Mouse (Mus musculus): ENCODE results near the gene H2-DMb1. TPM values are rescaled to one million over a fixed set of nuclear protein-coding genes. Genes with fewer than 3 reads are reported as not detected.

Gene H2-DMb1
- polyA plus RNA-seq, 1 experiment from 2014 or later: 0.29 TPM

- Histone ChIP-seq H3K9ac (ENCODE audit: low read depth, low read length) (no peak overlapping the region), H3K4me2 (no peak overlapping the region), H3K4me1 (ENCODE audit: control insufficient read depth, insufficient read depth, low read length) (peaks cover 11% of the 10 kb centered on the region; the same call in 1 of the 2 replicates), H3K27me3 (ENCODE audit: control insufficient read depth, insufficient read depth, low read length) (peaks cover 57% of the 10 kb centered on the region), H3K4me3 (ENCODE audit: low read depth, low read length) (no peak overlapping the region), H3K9me3 (replicated peaks; ENCODE audit: control insufficient read depth, low read length) (no peaks in the 10 kb centered on the region; the same call in 1 of the 2 replicates), H3K27ac (ENCODE audit: low read depth, low read length) (no peak overlapping the region), H3K36me3 (ENCODE audit: control insufficient read depth, insufficient read depth, low read length) (no peaks in the 10 kb centered on the region)
- WGBS (ENCODE audit: insufficient replicate concordance): 20% methylated on average over 10 of the region's 10 CpGs
- no peak for ATAC-seq (replicated peaks; ENCODE audit: insufficient number of reproducible peaks, low FRiP score, low TSS enrichment)
These were observed 55.5 kb downstream of the H2-DMb1 start for GRCm38 (mm10) chr17:34208421-34208820.

- ATAC-seq (replicated peaks; ENCODE audit: insufficient number of reproducible peaks, low FRiP score, low TSS enrichment): no peak
- H3K9ac ChIP-seq (ENCODE audit: low read depth, low read length): no peak overlapping the region
- 39% methylated on average over 3 of the region's 3 CpGs for WGBS (ENCODE audit: insufficient replicate concordance)
- no peaks in the 10 kb centered on the region; the same call in 1 of the 2 replicates for H3K9me3 ChIP-seq (replicated peaks; ENCODE audit: control insufficient read depth, low read length)
- no peak overlapping the region for H3K4me3 ChIP-seq (ENCODE audit: low read depth, low read length)
- peaks cover 11% of the 10 kb centered on the region; the same call in 1 of the 2 replicates for H3K4me1 ChIP-seq (ENCODE audit: control insufficient read depth, insufficient read depth, low read length)
- H3K36me3 ChIP-seq (ENCODE audit: control insufficient read depth, insufficient read depth, low read length): no peaks in the 10 kb centered on the region
- H3K4me2 ChIP-seq: no peak overlapping the region
- H3K27ac ChIP-seq (ENCODE audit: low read depth, low read length): no peak overlapping the region
- H3K27me3 ChIP-seq (ENCODE audit: control insufficient read depth, insufficient read depth, low read length): peaks cover 64% of the 10 kb centered on the region
These were observed 56.8 kb downstream of the H2-DMb1 start for GRCm38 (mm10) chr17:34209680-34210079.

Other genes starting within 250 kb of the H2-DMb1 start
- gene Platr17, start 247.9 kb upstream of the H2-DMb1 start, polyA plus RNA-seq (2014; fragmentation: Nextera tagmentation; extraction: Ambion mirVana): not detected in 2 replicates
- 26.4 and 37.0 TPM in 2 replicates for gene Daxx, start 243.7 kb upstream of the H2-DMb1 start, polyA plus RNA-seq (2014; fragmentation: Nextera tagmentation; extraction: Ambion mirVana)
- 22.0 and 23.4 TPM in 2 replicates for gene Tapbp, start 237.2 kb upstream of the H2-DMb1 start, polyA plus RNA-seq (2014; fragmentation: Nextera tagmentation; extraction: Ambion mirVana)
- 7.2 and 7.8 TPM in 2 replicates for gene Zbtb22, start 237.2 kb upstream of the H2-DMb1 start, polyA plus RNA-seq (2014; fragmentation: Nextera tagmentation; extraction: Ambion mirVana)
- gene Rgl2, start 223.5 kb upstream of the H2-DMb1 start, polyA plus RNA-seq (2014; fragmentation: Nextera tagmentation; extraction: Ambion mirVana): 25.8 and 27.8 TPM in 2 replicates
- 147 and 151 TPM in 2 replicates for gene Pfdn6, start 212.7 kb upstream of the H2-DMb1 start, polyA plus RNA-seq (2014; fragmentation: Nextera tagmentation; extraction: Ambion mirVana)
- gene Wdr46, start 212.4 kb upstream of the H2-DMb1 start, polyA plus RNA-seq (2014; fragmentation: Nextera tagmentation; extraction: Ambion mirVana): 18.3 and 19.7 TPM in 2 replicates
- gene B3galt4, start 201.6 kb upstream of the H2-DMb1 start, polyA plus RNA-seq (2014; fragmentation: Nextera tagmentation; extraction: Ambion mirVana): 2.8 and 5.9 TPM in 2 replicates
- gene Vps52, start 197.3 kb upstream of the H2-DMb1 start, polyA plus RNA-seq (2014; fragmentation: Nextera tagmentation; extraction: Ambion mirVana): 28.1 and 29.5 TPM in 2 replicates
- 1,135 and 1,150 TPM in 2 replicates for gene Rps18, start 197.1 kb upstream of the H2-DMb1 start, polyA plus RNA-seq (2014; fragmentation: Nextera tagmentation; extraction: Ambion mirVana)
- gene H2-K1, start 152.7 kb upstream of the H2-DMb1 start, polyA plus RNA-seq (2014; fragmentation: Nextera tagmentation; extraction: Ambion mirVana): 13.8 and 13.9 TPM in 2 replicates
- gene Ring1, start 128.4 kb upstream of the H2-DMb1 start, polyA plus RNA-seq (2014; fragmentation: Nextera tagmentation; extraction: Ambion mirVana): 3.9 and 4.4 TPM in 2 replicates
- gene H2-Ke6, start 125.0 kb upstream of the H2-DMb1 start, polyA plus RNA-seq (2014; fragmentation: Nextera tagmentation; extraction: Ambion mirVana): 29.4 and 35.5 TPM in 2 replicates
- 61.4 and 67.2 TPM in 2 replicates for gene Slc39a7, start 121.4 kb upstream of the H2-DMb1 start, polyA plus RNA-seq (2014; fragmentation: Nextera tagmentation; extraction: Ambion mirVana)
- 13.8 and 14.6 TPM in 2 replicates for gene Rxrb, start 121.3 kb upstream of the H2-DMb1 start, polyA plus RNA-seq (2014; fragmentation: Nextera tagmentation; extraction: Ambion mirVana)
- 0.31 and 0.70 TPM in 2 replicates for gene Col11a2, start 113.6 kb upstream of the H2-DMb1 start, polyA plus RNA-seq (2014; fragmentation: Nextera tagmentation; extraction: Ambion mirVana)
- gene H2-Oa, start 60.7 kb upstream of the H2-DMb1 start, polyA plus RNA-seq (2014; fragmentation: Nextera tagmentation; extraction: Ambion mirVana): 0.34 and 1.2 TPM in 2 replicates
- 6.2 and 8.1 TPM in 2 replicates for gene H2-DMa, start 33.5 kb upstream of the H2-DMb1 start, polyA plus RNA-seq (2014; fragmentation: Nextera tagmentation; extraction: Ambion mirVana)
- gene Brd2, start 30.4 kb upstream of the H2-DMb1 start, polyA plus RNA-seq (2014; fragmentation: Nextera tagmentation; extraction: Ambion mirVana): 59.7 and 105 TPM in 2 replicates
- gene H2-DMb2, start 9.8 kb upstream of the H2-DMb1 start, polyA plus RNA-seq (2014; fragmentation: Nextera tagmentation; extraction: Ambion mirVana): 0.20 TPM in 1 of 2 replicates, not detected in the other
- gene Tap1, start 34.5 kb downstream of the H2-DMb1 start, polyA plus RNA-seq (2014; fragmentation: Nextera tagmentation; extraction: Ambion mirVana): 0.63 and 0.86 TPM in 2 replicates
- gene Psmb9, start 34.7 kb downstream of the H2-DMb1 start, polyA plus RNA-seq (2014; fragmentation: Nextera tagmentation; extraction: Ambion mirVana): 0.42 and 0.59 TPM in 2 replicates
- gene Psmb8, start 44.6 kb downstream of the H2-DMb1 start, polyA plus RNA-seq (2014; fragmentation: Nextera tagmentation; extraction: Ambion mirVana): 1.5 and 2.5 TPM in 2 replicates
- 0.44 and 1.4 TPM in 2 replicates for gene Tap2, start 50.5 kb downstream of the H2-DMb1 start, polyA plus RNA-seq (2014; fragmentation: Nextera tagmentation; extraction: Ambion mirVana)
- gene H2-Ob, start 85.8 kb downstream of the H2-DMb1 start, polyA plus RNA-seq (2014; fragmentation: Nextera tagmentation; extraction: Ambion mirVana): not detected in 2 replicates
- 11.7 and 13.5 TPM in 2 replicates for gene H2-Ab1, start 104.6 kb downstream of the H2-DMb1 start, polyA plus RNA-seq (2014; fragmentation: Nextera tagmentation; extraction: Ambion mirVana)
- not detected in 2 replicates for gene H2-Aa, start 134.8 kb downstream of the H2-DMb1 start, polyA plus RNA-seq (2014; fragmentation: Nextera tagmentation; extraction: Ambion mirVana)
- 1.5 and 2.3 TPM in 2 replicates for gene H2-Eb1, start 152.8 kb downstream of the H2-DMb1 start, polyA plus RNA-seq (2014; fragmentation: Nextera tagmentation; extraction: Ambion mirVana)
- not detected in 2 replicates for gene H2-Eb2, start 172.6 kb downstream of the H2-DMb1 start, polyA plus RNA-seq (2014; fragmentation: Nextera tagmentation; extraction: Ambion mirVana)
- not detected in 2 replicates for gene Btnl2, start 201.8 kb downstream of the H2-DMb1 start, polyA plus RNA-seq (2014; fragmentation: Nextera tagmentation; extraction: Ambion mirVana)
- not detected in 2 replicates for gene Btnl1, start 224.1 kb downstream of the H2-DMb1 start, polyA plus RNA-seq (2014; fragmentation: Nextera tagmentation; extraction: Ambion mirVana)
- not detected in 2 replicates for gene BC051142, start 245.7 kb downstream of the H2-DMb1 start, polyA plus RNA-seq (2014; fragmentation: Nextera tagmentation; extraction: Ambion mirVana)